In genomic region chr14:55940070-55940800, GRCm38 (mm10) we compare ENCODE assay signal across 13 mouse cellular contexts. TPM values are rescaled to one million over a fixed set of nuclear protein-coding genes. Genes with fewer than 3 reads are reported as not detected.
A peak's percentile ranks its signal among the peaks of the same experiment; 100 is the strongest.
DNase-seq lines count a peak whose midpoint lies in the region; ATAC-seq and TF ChIP-seq lines count a peak whose summit lies in the region.
"Had no signal": no experiment of that assay in that cellular context is flagged by ENCODE, and none has a peak within 500 bp of the region (broad histone marks: within the 10 kb centered on the region; RNA-seq: fewer than 3 reads in every experiment).

No protein-coding gene starts in this region.

- H3K27me3 ChIP-seq in hindbrain, embryonic 11.5 days (ENCODE audit: control insufficient read depth, insufficient read depth, low read length) = no peaks in the 10 kb centered on the region
- no peaks in the 10 kb centered on the region for H3K27me3 ChIP-seq in hindbrain, embryonic 16.5 days (replicated peaks; ENCODE audit: control insufficient read depth, insufficient read depth, low read length)
- H3K27me3 ChIP-seq in midbrain, embryonic 14.5 days (ENCODE audit: control insufficient read depth, insufficient read depth, low read length) = no peaks in the 10 kb centered on the region
- no peaks in the 10 kb centered on the region for H3K27me3 ChIP-seq in midbrain, embryonic 13.5 days
- no peaks in the 10 kb centered on the region for H3K27me3 ChIP-seq in stomach, postnatal 0 days (ENCODE audit: control insufficient read depth, insufficient read depth, low read length)

- H3K36me3 ChIP-seq in hindbrain, embryonic 11.5 days (ENCODE audit: control insufficient read depth, insufficient read depth, low read length) = no peaks in the 10 kb centered on the region
- no peaks in the 10 kb centered on the region for H3K36me3 ChIP-seq in hindbrain, embryonic 16.5 days (ENCODE audit: control insufficient read depth, insufficient read depth, low read length)
- no peaks in the 10 kb centered on the region for H3K36me3 ChIP-seq in midbrain, embryonic 14.5 days (ENCODE audit: control insufficient read depth, insufficient read depth, low read length)
- no peaks in the 10 kb centered on the region for H3K36me3 ChIP-seq in midbrain, embryonic 13.5 days
- no peaks in the 10 kb centered on the region for H3K36me3 ChIP-seq in stomach, postnatal 0 days (ENCODE audit: control insufficient read depth, insufficient read depth, low read length)
- H3K36me3 ChIP-seq: limb, embryonic 15.5 days had no signal

- H3K27ac ChIP-seq in hindbrain, embryonic 11.5 days (ENCODE audit: low read depth, low read length) = no peak overlapping the region
- no peak overlapping the region for H3K27ac ChIP-seq in hindbrain, embryonic 16.5 days (ENCODE audit: low read depth, low read length)
- no peak overlapping the region for H3K27ac ChIP-seq in midbrain, embryonic 14.5 days (replicated peaks; ENCODE audit: low read depth, low read length)
- H3K27ac ChIP-seq in midbrain, embryonic 13.5 days = no peak overlapping the region
- no peak overlapping the region for H3K27ac ChIP-seq in stomach, postnatal 0 days (replicated peaks)
- H3K27ac ChIP-seq: limb, embryonic 15.5 days had no signal

- peak; percentile 15 for DNase-seq in hindbrain, embryonic 11.5 days (ENCODE audit: low spot score)
- peak; percentile 27 for DNase-seq in midbrain, embryonic 14.5 days
- DNase-seq in cerebellum, adult 18-20 months = peak; percentile 16 to 32
- DNase-seq in stomach, postnatal 0 days (ENCODE audit: low spot score) = peak; percentile 11
- DNase-seq in right cerebral cortex, postnatal 36 days (ENCODE audit: low spot score in 2 of 2) = no peak
- DNase-seq: adrenal gland, postnatal 36 days; heart, postnatal 4 days; kidney, adult 8-10 months; thymus, postnatal 14 days had no signal

- H3K4me2 ChIP-seq in hindbrain, embryonic 11.5 days (replicated peaks; ENCODE audit: low read depth, low read length) = no peak overlapping the region
- H3K4me2 ChIP-seq in hindbrain, embryonic 16.5 days (ENCODE audit: low read length) = no peak overlapping the region
- no peak overlapping the region for H3K4me2 ChIP-seq in midbrain, embryonic 14.5 days (ENCODE audit: low read length)
- H3K4me2 ChIP-seq in midbrain, embryonic 13.5 days (replicated peaks) = no peak overlapping the region
- H3K4me2 ChIP-seq in stomach, postnatal 0 days (replicated peaks; ENCODE audit: low read depth) = no peak overlapping the region
- H3K4me2 ChIP-seq: limb, embryonic 15.5 days had no signal

- no peak overlapping the region for H3K9ac ChIP-seq in hindbrain, embryonic 11.5 days (ENCODE audit: low read depth, low read length)
- no peak overlapping the region for H3K9ac ChIP-seq in hindbrain, embryonic 16.5 days (ENCODE audit: low read depth, low read length)
- no peak overlapping the region for H3K9ac ChIP-seq in midbrain, embryonic 14.5 days (replicated peaks; ENCODE audit: low read length)
- no peak overlapping the region for H3K9ac ChIP-seq in midbrain, embryonic 13.5 days (replicated peaks)
- no peak overlapping the region for H3K9ac ChIP-seq in stomach, postnatal 0 days (ENCODE audit: low read length)
- H3K9ac ChIP-seq: limb, embryonic 15.5 days had no signal

- no peak for TF ChIP-seq EP300 in stomach, postnatal 0 days (optimal IDR thresholded peaks at IDR 0.05)

- peak; percentile 47 for TF ChIP-seq CTCF in stomach, postnatal 0 days (IDR thresholded peaks at IDR 0.05; ENCODE audit: low read depth)

- H3K9me3 ChIP-seq in hindbrain, embryonic 11.5 days (ENCODE audit: control insufficient read depth, low read length) = no peaks in the 10 kb centered on the region
- no peaks in the 10 kb centered on the region for H3K9me3 ChIP-seq in hindbrain, embryonic 16.5 days (ENCODE audit: control insufficient read depth, low read length)
- no peaks in the 10 kb centered on the region for H3K9me3 ChIP-seq in midbrain, embryonic 14.5 days (ENCODE audit: control insufficient read depth, low read length)
- H3K9me3 ChIP-seq in midbrain, embryonic 13.5 days = no peaks in the 10 kb centered on the region
- H3K9me3 ChIP-seq in stomach, postnatal 0 days (ENCODE audit: control insufficient read depth, low read length) = no peaks in the 10 kb centered on the region
- H3K9me3 ChIP-seq: limb, embryonic 15.5 days had no signal

- H3K4me1 ChIP-seq in hindbrain, embryonic 11.5 days (replicated peaks; ENCODE audit: control insufficient read depth, insufficient read depth, low read length) = no peaks in the 10 kb centered on the region
- H3K4me1 ChIP-seq in hindbrain, embryonic 16.5 days (ENCODE audit: control insufficient read depth, insufficient read depth, low read depth, low read length) = no peaks in the 10 kb centered on the region
- H3K4me1 ChIP-seq in midbrain, embryonic 14.5 days (ENCODE audit: control insufficient read depth, insufficient read depth, low read length) = no peaks in the 10 kb centered on the region
- H3K4me1 ChIP-seq in midbrain, embryonic 13.5 days (replicated peaks) = no peaks in the 10 kb centered on the region
- no peaks in the 10 kb centered on the region for H3K4me1 ChIP-seq in stomach, postnatal 0 days (replicated peaks; ENCODE audit: control insufficient read depth, insufficient read depth)
- H3K4me1 ChIP-seq: limb, embryonic 15.5 days had no signal

- no peak for ATAC-seq in hindbrain, embryonic 11.5 days (ENCODE audit: low FRiP score)
- no peak for ATAC-seq in hindbrain, embryonic 16.5 days
- ATAC-seq in midbrain, embryonic 14.5 days (ENCODE audit: low FRiP score, low TSS enrichment) = no peak
- ATAC-seq in midbrain, embryonic 13.5 days = no peak
- ATAC-seq in stomach, postnatal 0 days (ENCODE audit: low FRiP score, low TSS enrichment) = no peak

- WGBS in hindbrain, embryonic 11.5 days = 57% methylated on average over 7 of the region's 7 CpGs
- 53% methylated on average over 7 of the region's 7 CpGs for WGBS in hindbrain, embryonic 16.5 days
- WGBS in midbrain, embryonic 14.5 days = 57% methylated on average over 7 of the region's 7 CpGs
- 55% methylated on average over 7 of the region's 7 CpGs for WGBS in midbrain, embryonic 13.5 days
- 21% methylated on average over 7 of the region's 7 CpGs for WGBS in stomach, postnatal 0 days

- no peak overlapping the region for H3K4me3 ChIP-seq in hindbrain, embryonic 11.5 days (ENCODE audit: low read depth, low read length)
- H3K4me3 ChIP-seq in hindbrain, embryonic 16.5 days (ENCODE audit: low read length) = no peak overlapping the region
- H3K4me3 ChIP-seq in midbrain, embryonic 14.5 days (replicated peaks; ENCODE audit: low read depth, low read length) = no peak overlapping the region
- H3K4me3 ChIP-seq in midbrain, embryonic 13.5 days (replicated peaks) = no peak overlapping the region
- H3K4me3 ChIP-seq in stomach, postnatal 0 days (ENCODE audit: low read depth, low read length) = no peak overlapping the region
- H3K4me3 ChIP-seq: limb, embryonic 15.5 days; myocyte had no signal

RNA-seq across cellular contexts. Expression of gene Cma1, which starts 4.2 kb away (rescaled TPM):
- not detected in 2 replicates for polyA plus RNA-seq in hindbrain, embryonic 11.5 days (2014; fragmentation: Nextera tagmentation; extraction: Ambion mirVana)
- polyA plus RNA-seq in hindbrain, embryonic 16.5 days (2015; fragmentation: Nextera tagmentation; extraction: Ambion mirVana) = 2.2 TPM in 1 of 2 replicates, not detected in the other
- polyA plus RNA-seq in midbrain, embryonic 14.5 days (2014; fragmentation: Nextera tagmentation; extraction: Ambion mirVana) = 0.26 TPM in 1 of 2 replicates, not detected in the other
- polyA plus RNA-seq in midbrain, embryonic 13.5 days (2015; fragmentation: Nextera tagmentation; extraction: Ambion mirVana) = not detected in 2 replicates
- polyA plus RNA-seq in stomach, postnatal 0 days (2015; fragmentation: Nextera tagmentation; extraction: Ambion mirVana) = 15.4 and 17.5 TPM in 2 replicates

RNA-seq across cellular contexts. Expression of gene Cma2, which starts 10.5 kb away (rescaled TPM):
- not detected in 2 replicates for polyA plus RNA-seq in hindbrain, embryonic 11.5 days (2014; fragmentation: Nextera tagmentation; extraction: Ambion mirVana)
- polyA plus RNA-seq in hindbrain, embryonic 16.5 days (2015; fragmentation: Nextera tagmentation; extraction: Ambion mirVana) = not detected in 2 replicates
- not detected in 2 replicates for polyA plus RNA-seq in midbrain, embryonic 14.5 days (2014; fragmentation: Nextera tagmentation; extraction: Ambion mirVana)
- polyA plus RNA-seq in midbrain, embryonic 13.5 days (2015; fragmentation: Nextera tagmentation; extraction: Ambion mirVana) = not detected in 2 replicates
- polyA plus RNA-seq in stomach, postnatal 0 days (2015; fragmentation: Nextera tagmentation; extraction: Ambion mirVana) = 0.23 TPM in 1 of 2 replicates, not detected in the other

RNA-seq across cellular contexts. Expression of gene Sdr39u1, which starts 40.1 kb away (rescaled TPM):
- 39.7 and 41.9 TPM in 2 replicates for polyA plus RNA-seq in hindbrain, embryonic 11.5 days (2014; fragmentation: Nextera tagmentation; extraction: Ambion mirVana)
- polyA plus RNA-seq in hindbrain, embryonic 16.5 days (2015; fragmentation: Nextera tagmentation; extraction: Ambion mirVana) = 163 and 175 TPM in 2 replicates
- polyA plus RNA-seq in midbrain, embryonic 14.5 days (2014; fragmentation: Nextera tagmentation; extraction: Ambion mirVana) = 125 and 142 TPM in 2 replicates
- 89.4 and 92.5 TPM in 2 replicates for polyA plus RNA-seq in midbrain, embryonic 13.5 days (2015; fragmentation: Nextera tagmentation; extraction: Ambion mirVana)
- polyA plus RNA-seq in stomach, postnatal 0 days (2015; fragmentation: Nextera tagmentation; extraction: Ambion mirVana) = 48.4 and 52.0 TPM in 2 replicates

RNA-seq across cellular contexts. Expression of gene Khnyn, which starts 55.5 kb away (rescaled TPM):
- 7.8 and 9.3 TPM in 2 replicates for polyA plus RNA-seq in hindbrain, embryonic 11.5 days (2014; fragmentation: Nextera tagmentation; extraction: Ambion mirVana)
- 9.1 and 11.4 TPM in 2 replicates for polyA plus RNA-seq in hindbrain, embryonic 16.5 days (2015; fragmentation: Nextera tagmentation; extraction: Ambion mirVana)
- 6.5 and 7.1 TPM in 2 replicates for polyA plus RNA-seq in midbrain, embryonic 14.5 days (2014; fragmentation: Nextera tagmentation; extraction: Ambion mirVana)
- 10.1 and 11.1 TPM in 2 replicates for polyA plus RNA-seq in midbrain, embryonic 13.5 days (2015; fragmentation: Nextera tagmentation; extraction: Ambion mirVana)
- 6.4 and 7.5 TPM in 2 replicates for polyA plus RNA-seq in stomach, postnatal 0 days (2015; fragmentation: Nextera tagmentation; extraction: Ambion mirVana)

RNA-seq across cellular contexts. Expression of gene Cbln3, which starts 56.0 kb away (rescaled TPM):
- 0.17 and 0.31 TPM in 2 replicates for polyA plus RNA-seq in hindbrain, embryonic 11.5 days (2014; fragmentation: Nextera tagmentation; extraction: Ambion mirVana)
- 0.35 and 0.56 TPM in 2 replicates for polyA plus RNA-seq in hindbrain, embryonic 16.5 days (2015; fragmentation: Nextera tagmentation; extraction: Ambion mirVana)
- polyA plus RNA-seq in midbrain, embryonic 14.5 days (2014; fragmentation: Nextera tagmentation; extraction: Ambion mirVana) = 0.19 and 0.20 TPM in 2 replicates
- 0.23 and 0.26 TPM in 2 replicates for polyA plus RNA-seq in midbrain, embryonic 13.5 days (2015; fragmentation: Nextera tagmentation; extraction: Ambion mirVana)
- polyA plus RNA-seq in stomach, postnatal 0 days (2015; fragmentation: Nextera tagmentation; extraction: Ambion mirVana) = 0.56 and 0.65 TPM in 2 replicates

Comparison
In these comparisons a context has a peak if more than half of its experiments do, and no peak if none do; other contexts are left out.
1. DNase-seq: peak in hindbrain, embryonic 11.5 days (single experiment), midbrain, embryonic 14.5 days (single experiment), cerebellum, adult 18-20 months (2 of 2) and stomach, postnatal 0 days (single experiment); none in right cerebral cortex, postnatal 36 days (0 of 2).